Mouse (Mus musculus) liver, embryonic 15.5 days (tissue): ENCODE results near the gene Lck. TPM values are rescaled to one million over a fixed set of nuclear protein-coding genes. Genes with fewer than 3 reads are reported as not detected.
A peak's percentile ranks its signal among the peaks of the same experiment; 100 is the strongest.
"Not testable (repeated sequence)": the region's sequence is repeated elsewhere in the genome, so short reads cannot be mapped to it uniquely, and the experiment has no call there.

Experiments used
- ATAC-seq: fragments of 200-750 bp; cut with Nextera tagmentation; 2 replicates; pipeline ENCODE4 v1.8.0; 2017; ENCODE audit warnings: moderate number of reproducible peaks, mild to moderate bottlenecking, moderate library complexity; ENCODE audit not compliant: insufficient read depth
- H3K27ac ChIP-seq: fragments of 300-500 bp; sonication (generic); replicated peaks from 2 replicates; pipeline ENCODE4 v1.5.1; 2015; ENCODE audit warnings: mild to moderate bottlenecking, inconsistent platforms
- H3K27me3 ChIP-seq: fragments of 300-500 bp; sonication (generic); 2 replicates; pipeline ENCODE4 v1.6.1; 2015; ENCODE audit warnings: mild to moderate bottlenecking, inconsistent platforms
- H3K36me3 ChIP-seq: fragments of 300-500 bp; sonication (generic); replicated peaks from 2 replicates; pipeline ENCODE4 v1.6.1; 2015; ENCODE audit warnings: moderate library complexity, mild to moderate bottlenecking, inconsistent platforms
- H3K4me1 ChIP-seq: fragments of 300-500 bp; sonication (generic); replicated peaks from 2 replicates; pipeline ENCODE4 v1.6.1; 2015; ENCODE audit warnings: inconsistent platforms
- H3K4me2 ChIP-seq: fragments of 300-500 bp; sonication (generic); 2 replicates; pipeline ENCODE4 v1.6.1; 2015; ENCODE audit warnings: moderate library complexity, mild to moderate bottlenecking, inconsistent platforms
- H3K4me3 ChIP-seq: fragments of 300-500 bp; sonication (generic); replicated peaks from 2 replicates; pipeline ENCODE4 v1.5.1; 2015; ENCODE audit warnings: mild to moderate bottlenecking, inconsistent platforms
- H3K9ac ChIP-seq: fragments of 300-500 bp; sonication (generic); 2 replicates; pipeline ENCODE4 v1.6.1; 2015; ENCODE audit warnings: moderate library complexity, mild to moderate bottlenecking, inconsistent platforms
- H3K9me3 ChIP-seq: fragments of 300-500 bp; sonication (generic); replicated peaks from 2 replicates; pipeline ENCODE4 v1.6.1; 2016; ENCODE audit warnings: inconsistent platforms
- WGBS: fragments of 180-500 bp; shearing (Covaris S2); methylation state at CpG from one replicate; pipeline ENCODE4 v1.1.7; 2015; ENCODE audit warnings: mixed read lengths; ENCODE audit not compliant: insufficient replicate concordance; 5-methylcytosine and 5-hydroxymethylcytosine counted together
- polyA plus RNA-seq: library from polyadenylated mRNA; unstranded; fragments of >200 nt; fragmentation: Nextera tagmentation; extraction: Ambion mirVana; gene quantifications from 2 replicates; pipeline ENCODE4 v1.2.1, GENCODE M21; 2015

Gene Lck
- polyA plus RNA-seq, 1 experiment from 2014 or later = 3.3 TPM

- Histone ChIP-seq H3K4me1 (peaks cover 35% of the 10 kb centered on the region), H3K27me3 (peaks cover 33% of the 10 kb centered on the region)
- not testable (repeated sequence) for H3K9ac ChIP-seq, ATAC-seq, H3K27ac ChIP-seq, H3K4me3 ChIP-seq, H3K9me3 ChIP-seq, H3K4me2 ChIP-seq, H3K36me3 ChIP-seq
- 79% methylated on average over 6 of the region's 6 CpGs for WGBS
These were observed 18.9 kb downstream of the Lck start for GRCm38 (mm10) chr4:129554512-129554911.

GRCm38 (mm10) chr4:129550295-129550694 is 23.1 kb downstream of the Lck start:
- no peaks in the 10 kb centered on the region for H3K36me3 ChIP-seq
- no peak for ATAC-seq
- H3K4me3 ChIP-seq = no peak overlapping the region
- peaks cover 22% of the 10 kb centered on the region for H3K27me3 ChIP-seq
- no peaks in the 10 kb centered on the region for H3K9me3 ChIP-seq
- no peak overlapping the region for H3K4me2 ChIP-seq
- H3K9ac ChIP-seq = no peak overlapping the region
- no peak overlapping the region for H3K27ac ChIP-seq
- WGBS = 86% methylated on average over 1 of the region's 1 CpGs
- H3K4me1 ChIP-seq = peaks cover 8% of the 10 kb centered on the region

GRCm38 (mm10) chr4:129549306-129549705 is 24.1 kb downstream of the Lck start:
- Histone ChIP-seq H3K27ac (no peak overlapping the region), H3K27me3 (peaks cover 14% of the 10 kb centered on the region), H3K4me1 (peaks cover 5% of the 10 kb centered on the region), H3K36me3 (no peaks in the 10 kb centered on the region), H3K9ac (no peak overlapping the region), H3K4me3 (no peak overlapping the region), H3K4me2 (no peak overlapping the region), H3K9me3 (no peaks in the 10 kb centered on the region)
- ATAC-seq = no peak
- 72% methylated on average over 2 of the region's 2 CpGs for WGBS

- H3K9ac ChIP-seq, H3K4me2 ChIP-seq, H3K27ac ChIP-seq, ATAC-seq, H3K36me3 ChIP-seq, H3K4me3 ChIP-seq, H3K27me3 ChIP-seq, H3K9me3 ChIP-seq: not testable (repeated sequence)
- peaks cover 15% of the 10 kb centered on the region for H3K4me1 ChIP-seq
- WGBS = 51% methylated on average over 4 of the region's 4 CpGs
These were observed 25.8 kb downstream of the Lck start for GRCm38 (mm10) chr4:129547631-129548030.

GRCm38 (mm10) chr4:129544106-129544505 is 29.3 kb downstream of the Lck start:
- no peak overlapping the region for H3K4me2 ChIP-seq
- H3K9me3 ChIP-seq = no peaks in the 10 kb centered on the region
- peaks cover 9% of the 10 kb centered on the region for H3K36me3 ChIP-seq
- no peak overlapping the region for H3K4me3 ChIP-seq
- H3K4me1 ChIP-seq = peaks cover 44% of the 10 kb centered on the region
- H3K9ac ChIP-seq = no peak overlapping the region
- 0 out of 2 replicates have a peak overlapping the region, but pooled peaks have one; percentile 14 for H3K27ac ChIP-seq
- no peak for ATAC-seq
- H3K27me3 ChIP-seq = no peaks in the 10 kb centered on the region
- WGBS = 79% methylated on average over 4 of the region's 4 CpGs

GRCm38 (mm10) chr4:129542592-129543141 is 30.8 kb downstream of the Lck start, which contains the start of gene Hdac1:
Gene Hdac1 (minus strand): TSS chr4:129542713.
- Histone ChIP-seq H3K4me1 (peaks cover 50% of the 10 kb centered on the region), H3K9me3 (no peaks in the 10 kb centered on the region), H3K27me3 (no peaks in the 10 kb centered on the region), H3K4me2 (peak within 1 kb of the TSS; percentile 82), H3K4me3 (peak within 1 kb of the TSS; percentile 95), H3K9ac (peak within 1 kb of the TSS; percentile 96), H3K27ac (peak within 1 kb of the TSS; percentile 94), H3K36me3 (peaks cover 11% of the 10 kb centered on the region)
- under 1% methylated on average over 46 of the region's 46 CpGs for WGBS
- ATAC-seq = peak; percentile 99

- Histone ChIP-seq H3K4me1 (peaks cover 45% of the 10 kb centered on the region), H3K9me3 (no peaks in the 10 kb centered on the region), H3K36me3 (peaks cover 16% of the 10 kb centered on the region), H3K27me3 (no peaks in the 10 kb centered on the region), H3K4me2 (peak overlapping the region; percentile 82), H3K4me3 (peak overlapping the region; percentile 95), H3K27ac (peak overlapping the region; percentile 94), H3K9ac (peak overlapping the region; percentile 96)
- under 1% methylated on average over 30 of the region's 30 CpGs for WGBS
- ATAC-seq = no peak; the same call in 1 of the 2 replicates
These were observed 31.4 kb downstream of the Lck start for GRCm38 (mm10) chr4:129541868-129542591.

GRCm38 (mm10) chr4:129540012-129540411 is 33.4 kb downstream of the Lck start:
- ATAC-seq = no peak
- H3K27ac ChIP-seq = no peak overlapping the region
- H3K4me3 ChIP-seq = no peak overlapping the region
- no peaks in the 10 kb centered on the region for H3K9me3 ChIP-seq
- peaks cover 33% of the 10 kb centered on the region for H3K36me3 ChIP-seq
- H3K9ac ChIP-seq = no peak overlapping the region
- peaks cover 47% of the 10 kb centered on the region for H3K4me1 ChIP-seq
- H3K4me2 ChIP-seq = no peak overlapping the region
- WGBS = 82% methylated on average over 6 of the region's 6 CpGs
- H3K27me3 ChIP-seq = no peaks in the 10 kb centered on the region

- not testable (repeated sequence) for H3K4me1 ChIP-seq, ATAC-seq, H3K9ac ChIP-seq, H3K9me3 ChIP-seq, H3K27me3 ChIP-seq, H3K27ac ChIP-seq, H3K4me3 ChIP-seq, H3K4me2 ChIP-seq
- H3K36me3 ChIP-seq = peaks cover 85% of the 10 kb centered on the region
- 84% methylated on average over 6 of the region's 6 CpGs for WGBS
These were observed 44.5 kb downstream of the Lck start for GRCm38 (mm10) chr4:129528901-129529300.

GRCm38 (mm10) chr4:129525889-129526288 is 47.6 kb downstream of the Lck start:
- Histone ChIP-seq H3K4me2 (no peak overlapping the region), H3K9ac (no peak overlapping the region), H3K36me3 (peaks cover 91% of the 10 kb centered on the region), H3K27me3 (no peaks in the 10 kb centered on the region), H3K9me3 (no peaks in the 10 kb centered on the region), H3K4me1 (no peaks in the 10 kb centered on the region), H3K27ac (no peak overlapping the region), H3K4me3 (no peak overlapping the region)
- WGBS = 69% methylated on average over 3 of the region's 3 CpGs
- no peak for ATAC-seq

GRCm38 (mm10) chr4:129525338-129525737 is 48.1 kb downstream of the Lck start:
- Histone ChIP-seq H3K4me3 (no peak overlapping the region), H3K36me3 (peaks cover 91% of the 10 kb centered on the region), H3K27me3 (no peaks in the 10 kb centered on the region), H3K9ac (no peak overlapping the region), H3K4me2 (no peak overlapping the region), H3K4me1 (no peaks in the 10 kb centered on the region), H3K9me3 (no peaks in the 10 kb centered on the region), H3K27ac (no peak overlapping the region)
- no peak for ATAC-seq
- WGBS = 77% methylated on average over 5 of the region's 5 CpGs
